Mouse (Mus musculus) heart, embryonic 14.5 days (tissue): ENCODE measurements around the gene Slc38a3. TPM values are rescaled to one million over a fixed set of nuclear protein-coding genes. Genes with fewer than 3 reads are reported as not detected.

Experiments used
- ATAC-seq: fragments of 200-750 bp; cut with Nextera tagmentation; 2 replicates; pipeline ENCODE4 v1.8.0; 2017; ENCODE audit warnings: low read depth, moderate TSS enrichment; ENCODE audit not compliant: insufficient number of reproducible peaks, insufficient read depth, low FRiP score
- H3K27ac ChIP-seq, 2 experiments: fragments of 200-500 bp in 1 of 2; fragments of 300-500 bp in 1 of 2; sonication (generic) in 1 of 2; replicated peaks in 1 of 2; 2 replicates each; pipeline ENCODE4 v1.5.1; 2012 to 2014; ENCODE audit warnings: low read depth in 2 of 2, low read length in 2 of 2, control low read depth in 1 of 2, mild to moderate bottlenecking in 1 of 2, mixed read lengths in 1 of 2; ENCODE audit not compliant: control insufficient read depth in 1 of 2, insufficient read depth in 1 of 2
- H3K27me3 ChIP-seq: fragments of 300-500 bp; sonication (generic); 2 replicates; pipeline ENCODE4 v1.6.1; 2014; ENCODE audit warnings: mild to moderate bottlenecking, low read length, control low read depth; ENCODE audit not compliant: control insufficient read depth, insufficient read depth
- H3K36me3 ChIP-seq: fragments of 300-500 bp; sonication (generic); 2 replicates; pipeline ENCODE4 v1.6.1; 2014; ENCODE audit warnings: mild to moderate bottlenecking, control low read depth, low read length, mixed read lengths; ENCODE audit not compliant: control insufficient read depth, insufficient read depth
- H3K4me1 ChIP-seq, 2 experiments: fragments of 200-500 bp in 1 of 2; fragments of 300-500 bp in 1 of 2; sonication (generic) in 1 of 2; 2 replicates each; pipeline ENCODE4 v1.6.1; 2012 to 2014; ENCODE audit warnings: low read length in 2 of 2, control low read depth in 1 of 2, mixed read lengths in 1 of 2; ENCODE audit not compliant: control insufficient read depth in 2 of 2, insufficient read depth in 2 of 2
- H3K4me2 ChIP-seq: fragments of 300-500 bp; sonication (generic); 2 replicates; pipeline ENCODE4 v1.6.1; 2014; ENCODE audit warnings: mild to moderate bottlenecking, low read length
- H3K4me3 ChIP-seq, 2 experiments: fragments of 200-500 bp in 1 of 2; fragments of 300-500 bp in 1 of 2; sonication (generic) in 1 of 2; 2 replicates each; pipeline ENCODE4 v1.5.1; 2012 to 2014; ENCODE audit warnings: low read length in 2 of 2, mild to moderate bottlenecking in 2 of 2, control low read depth in 1 of 2, low read depth in 1 of 2, moderate library complexity in 1 of 2; ENCODE audit not compliant: control insufficient read depth in 1 of 2, insufficient read depth in 1 of 2
- H3K9ac ChIP-seq: fragments of 300-500 bp; sonication (generic); 2 replicates; pipeline ENCODE4 v1.6.1; 2014; ENCODE audit warnings: mild to moderate bottlenecking, low read length
- H3K9me3 ChIP-seq: fragments of 300-500 bp; sonication (generic); 2 replicates; pipeline ENCODE4 v1.6.1; 2016; ENCODE audit warnings: low read length, control low read depth; ENCODE audit not compliant: control insufficient read depth
- WGBS: fragments of 180-500 bp; shearing (Covaris S2); extraction: QIAGEN DNeasy Blood & Tissue Kit; methylation state at CpG from one replicate; pipeline ENCODE4 v1.1.7; 2014; 5-methylcytosine and 5-hydroxymethylcytosine counted together
- polyA plus RNA-seq: library from polyadenylated mRNA; unstranded; fragments of >200 nt; fragmentation: Nextera tagmentation; extraction: Ambion mirVana; gene quantifications from 2 replicates; pipeline ENCODE4 v1.2.1, GENCODE M21; 2014

Slc38a3 gene
- polyA plus RNA-seq, 1 experiment from 2014 or later: 2.7 TPM

GRCm38 (mm10) chr9:107644495-107645152 lies 24.7 kb downstream of the Slc38a3 start:
- peak; percentile 58 for ATAC-seq
- Histone ChIP-seq H3K9me3 (no peaks in the 10 kb centered on the region), H3K27ac (no peak overlapping the region), H3K4me3 (peak overlapping the region; percentile 38 to 46), H3K4me2 (peak overlapping the region; percentile 67), H3K36me3 (no peaks in the 10 kb centered on the region), H3K4me1 (peaks cover 3 to 5% of the 10 kb centered on the region in 2 experiments; a peak in 1 of 4 replicates), H3K9ac (peak overlapping the region; percentile 67), H3K27me3 (no peaks in the 10 kb centered on the region)
- WGBS: 4% methylated on average over 35 of the region's 35 CpGs

DNA sequence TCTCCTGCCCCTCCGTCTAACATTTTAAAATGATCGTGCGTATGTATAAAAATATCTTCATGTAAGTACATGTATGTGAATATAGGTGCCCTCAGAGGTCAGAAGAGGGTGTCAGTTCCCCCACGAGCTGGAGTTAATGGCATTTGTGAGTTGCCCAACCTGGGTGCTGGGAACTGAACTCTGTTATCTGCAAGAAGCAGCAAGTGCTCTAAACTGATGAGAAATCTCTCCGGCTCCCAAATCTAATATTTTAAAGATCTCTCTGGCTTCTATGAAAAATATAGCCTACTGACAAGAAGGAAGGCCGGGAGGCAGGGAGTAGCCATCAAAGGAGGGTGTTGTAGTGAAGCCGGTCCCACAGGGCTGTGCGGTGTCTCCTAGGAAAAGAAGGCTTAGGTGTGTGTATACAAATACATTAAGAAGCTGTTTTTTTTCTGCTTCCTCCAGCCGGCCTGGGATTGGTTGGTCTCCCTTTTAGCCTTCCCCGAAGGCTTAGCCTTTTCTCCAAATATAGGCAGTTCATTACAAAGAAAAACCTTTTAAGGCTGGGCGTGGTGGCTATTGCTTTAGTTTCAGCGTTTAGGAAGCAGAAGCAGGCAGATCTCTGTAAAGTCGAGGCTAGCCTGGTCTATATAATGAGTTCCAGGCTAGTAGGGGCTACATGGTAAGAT lies 25.7 kb downstream of the Slc38a3 start:
- Histone ChIP-seq H3K4me1 (peaks cover 3 to 5% of the 10 kb centered on the region in 2 experiments; a peak in 1 of 4 replicates), H3K9ac (no peak overlapping the region), H3K4me2 (peak overlapping the region; percentile 67), H3K27ac (no peak overlapping the region), H3K36me3 (no peaks in the 10 kb centered on the region), H3K27me3 (no peaks in the 10 kb centered on the region), H3K4me3 (no peak overlapping the region), H3K9me3 (no peaks in the 10 kb centered on the region)
- no peak for ATAC-seq
- 88% methylated on average over 13 of the region's 13 CpGs for WGBS

DNA sequence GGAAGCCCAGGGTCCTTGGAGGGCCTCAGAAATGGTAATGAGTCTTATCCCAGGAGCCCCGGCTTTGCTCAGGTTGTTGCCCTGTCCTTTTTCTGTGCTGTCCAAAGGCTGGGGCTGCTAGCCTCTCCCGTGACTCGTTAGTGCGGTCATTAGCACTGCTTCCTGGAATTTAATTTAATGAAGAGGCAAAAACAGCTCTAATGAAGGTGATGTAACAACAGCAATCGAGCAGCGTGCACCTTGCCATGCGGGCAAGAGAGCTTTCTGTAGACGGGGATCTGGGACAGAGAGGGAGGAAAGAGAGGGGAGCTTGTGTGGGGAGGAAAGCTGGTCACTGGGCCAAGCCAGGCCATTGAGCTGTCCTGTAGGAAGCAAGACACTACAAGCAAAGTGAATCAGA lies 27.7 kb downstream of the Slc38a3 start:
- ATAC-seq: no peak
- Histone ChIP-seq H3K36me3 (no peaks in the 10 kb centered on the region), H3K27ac (no peak overlapping the region), H3K4me2 (no peak overlapping the region), H3K9me3 (no peaks in the 10 kb centered on the region), H3K9ac (no peak overlapping the region), H3K27me3 (no peaks in the 10 kb centered on the region), H3K4me1 (peaks cover 11% of the 10 kb centered on the region in 2 experiments; a peak in 3 of 4 replicates), H3K4me3 (no peak overlapping the region)
- 67% methylated on average over 8 of the region's 8 CpGs for WGBS

GRCm38 (mm10) chr9:107640257-107640772 lies 29.0 kb downstream of the Slc38a3 start:
- no peak overlapping the region for H3K4me2 ChIP-seq
- H3K9me3 ChIP-seq: no peaks in the 10 kb centered on the region
- no peak overlapping the region; a peak in 1 of 4 replicates for H3K27ac ChIP-seq
- peaks cover 15 to 20% of the 10 kb centered on the region in 2 experiments for H3K4me1 ChIP-seq
- no peaks in the 10 kb centered on the region for H3K27me3 ChIP-seq
- WGBS: 31% methylated on average over 8 of the region's 8 CpGs
- H3K4me3 ChIP-seq: no peak overlapping the region
- no peak for ATAC-seq
- H3K9ac ChIP-seq: no peak overlapping the region
- no peaks in the 10 kb centered on the region for H3K36me3 ChIP-seq

- H3K9ac ChIP-seq: no peak overlapping the region
- 26% methylated on average over 7 of the region's 7 CpGs for WGBS
- ATAC-seq: no peak
- peaks cover 23 to 26% of the 10 kb centered on the region in 2 experiments for H3K4me1 ChIP-seq
- 0 out of 4 replicates have a peak overlapping the region, but pooled peaks of 1 of the 2 experiments have one; percentile 10 for H3K27ac ChIP-seq
- H3K4me3 ChIP-seq: no peak overlapping the region
- no peaks in the 10 kb centered on the region for H3K27me3 ChIP-seq
- peaks cover 7% of the 10 kb centered on the region; the same call in 1 of the 2 replicates for H3K36me3 ChIP-seq
- H3K9me3 ChIP-seq: no peaks in the 10 kb centered on the region
- H3K4me2 ChIP-seq: no peak overlapping the region
Observed at GRCm38 (mm10) chr9:107637070-107637469, 32.3 kb downstream of the Slc38a3 start.

- H3K4me2 ChIP-seq: peak within 1 kb of the TSS; percentile 81
- H3K9ac ChIP-seq: peak within 1 kb of the TSS; percentile 95
- peak within 1 kb of the TSS; percentile 85 to 96 for H3K27ac ChIP-seq
- H3K9me3 ChIP-seq: no peaks in the 10 kb centered on the region
- peaks cover 21% of the 10 kb centered on the region for H3K36me3 ChIP-seq
- no peaks in the 10 kb centered on the region for H3K27me3 ChIP-seq
- H3K4me1 ChIP-seq: peaks cover 32 to 42% of the 10 kb centered on the region in 2 experiments
- 4% methylated on average over 38 of the region's 38 CpGs for WGBS
- peak; percentile 95 for ATAC-seq
- H3K4me3 ChIP-seq: peak within 1 kb of the TSS; percentile 78 to 97
Observed at GRCm38 (mm10) chr9:107635279-107636028, 33.9 kb downstream of the Slc38a3 start, which contains the start of gene Gnai2. Gnai2 (minus strand) TSS chr9:107635367.
